Mouse (Mus musculus): Measurements from ENCODE around the gene Lins1. TPM values are rescaled to one million over a fixed set of nuclear protein-coding genes. Genes with fewer than 3 reads are reported as not detected.

Lins1 gene
- polyA plus RNA-seq, 1 experiment from 2014 or later, result 21.9 TPM

DNA sequence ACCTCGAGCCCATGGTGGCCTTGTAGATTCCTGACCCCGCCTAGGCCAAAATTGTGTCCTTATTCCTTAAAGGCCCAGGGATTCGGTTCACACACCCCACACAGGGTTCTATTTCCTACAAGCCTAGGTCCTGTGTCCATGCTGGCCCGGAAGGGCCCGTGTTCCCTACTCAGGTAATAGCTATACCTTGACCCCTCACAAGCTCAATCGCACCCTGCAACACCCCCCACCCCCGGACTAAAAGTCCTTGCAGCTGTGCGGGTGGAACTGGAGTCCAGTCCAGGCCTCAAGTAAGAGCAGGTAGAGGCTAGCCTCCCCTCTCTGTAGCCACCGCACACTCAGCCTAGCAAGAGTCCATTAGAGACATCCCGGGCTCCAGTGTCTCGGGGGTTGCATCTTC lies 44.2 kb downstream of the Lins1 start:
- ATAC-seq (ENCODE audit: low FRiP score, low read depth), result no peak
- Histone ChIP-seq H3K9me3 (no peaks in the 10 kb centered on the region), H3K27me3 (no peaks in the 10 kb centered on the region), H3K36me3 (no peaks in the 10 kb centered on the region), H3K4me3 (no peak overlapping the region), H3K27ac (replicated peaks) (no peak overlapping the region), H3K9ac (replicated peaks) (no peak overlapping the region), H3K4me2 (replicated peaks) (no peak overlapping the region), H3K4me1 (no peaks in the 10 kb centered on the region)
- WGBS, result 94% methylated on average over 11 of the region's 11 CpGs

GRCm38 (mm10) chr7:66734466-66734865 lies 44.8 kb downstream of the Lins1 start:
- WGBS, result 92% methylated on average over 4 of the region's 4 CpGs
- H3K27ac ChIP-seq (replicated peaks), result no peak overlapping the region
- no peak for ATAC-seq (ENCODE audit: low FRiP score, low read depth)
- H3K4me2 ChIP-seq (replicated peaks), result no peak overlapping the region
- no peak overlapping the region for H3K4me3 ChIP-seq
- no peak overlapping the region for H3K9ac ChIP-seq (replicated peaks)
- no peaks in the 10 kb centered on the region for H3K27me3 ChIP-seq
- H3K9me3 ChIP-seq, result no peaks in the 10 kb centered on the region
- no peaks in the 10 kb centered on the region for H3K4me1 ChIP-seq
- H3K36me3 ChIP-seq, result no peaks in the 10 kb centered on the region

DNA sequence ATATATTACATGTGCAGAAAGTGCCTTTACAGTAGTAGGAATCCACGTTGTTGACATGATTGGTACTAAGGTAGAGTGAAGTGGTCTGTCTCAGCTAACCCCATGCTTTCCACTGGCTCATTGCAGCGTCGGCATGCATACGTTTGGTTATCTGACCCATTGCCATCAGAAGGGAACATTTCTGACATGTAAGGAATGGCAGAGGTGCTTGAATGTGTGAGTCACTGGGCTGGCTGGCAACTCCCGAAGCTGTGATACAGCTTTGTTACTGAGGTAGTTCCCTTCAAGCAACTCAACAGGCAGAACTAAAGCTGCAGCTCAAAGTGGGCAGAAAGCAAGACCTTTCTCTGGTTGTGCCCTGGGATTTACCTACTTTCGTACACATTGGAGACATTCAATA lies 45.3 kb downstream of the Lins1 start:
- no peaks in the 10 kb centered on the region for H3K4me1 ChIP-seq
- H3K4me2 ChIP-seq (replicated peaks), result no peak overlapping the region
- no peak overlapping the region for H3K4me3 ChIP-seq
- H3K27ac ChIP-seq (replicated peaks), result no peak overlapping the region
- H3K9ac ChIP-seq (replicated peaks), result no peak overlapping the region
- ATAC-seq (ENCODE audit: low FRiP score, low read depth), result no peak
- WGBS, result 91% methylated on average over 6 of the region's 6 CpGs
- H3K36me3 ChIP-seq, result no peaks in the 10 kb centered on the region
- H3K27me3 ChIP-seq, result no peaks in the 10 kb centered on the region
- H3K9me3 ChIP-seq, result no peaks in the 10 kb centered on the region

DNA sequence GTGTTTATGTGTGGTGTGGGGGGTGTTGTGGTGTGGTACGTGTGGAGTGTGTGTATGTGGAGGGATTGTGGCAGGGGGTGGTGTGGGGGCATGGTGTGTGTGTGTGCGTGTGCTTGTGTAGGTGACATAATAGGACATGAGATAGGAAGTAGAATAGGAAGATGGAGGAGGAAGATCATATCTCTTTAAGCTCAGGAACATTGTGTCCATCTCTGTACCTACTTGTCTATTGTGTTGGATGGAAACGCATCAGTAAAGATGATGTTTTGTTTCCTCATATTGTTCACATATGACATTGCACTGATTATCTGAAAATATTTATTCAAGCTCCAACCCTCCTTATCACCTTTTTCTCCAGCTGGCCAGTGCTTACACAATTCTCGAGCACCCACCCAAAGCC lies 47.7 kb downstream of the Lins1 start:
- no peak overlapping the region for H3K27ac ChIP-seq (replicated peaks)
- no peaks in the 10 kb centered on the region for H3K4me1 ChIP-seq
- no peak overlapping the region for H3K4me2 ChIP-seq (replicated peaks)
- no peaks in the 10 kb centered on the region for H3K36me3 ChIP-seq
- ATAC-seq (ENCODE audit: low FRiP score, low read depth), result no peak
- no peak overlapping the region for H3K4me3 ChIP-seq
- no peak overlapping the region for H3K9ac ChIP-seq (replicated peaks)
- WGBS, result 94% methylated on average over 4 of the region's 4 CpGs
- H3K27me3 ChIP-seq, result no peaks in the 10 kb centered on the region
- H3K9me3 ChIP-seq, result no peaks in the 10 kb centered on the region

GRCm38 (mm10) chr7:66741008-66741407 lies 51.3 kb downstream of the Lins1 start:
- Histone ChIP-seq H3K27ac (replicated peaks) (no peak overlapping the region), H3K9me3 (no peaks in the 10 kb centered on the region), H3K36me3 (no peaks in the 10 kb centered on the region), H3K4me1 (no peaks in the 10 kb centered on the region), H3K27me3 (no peaks in the 10 kb centered on the region), H3K4me3 (no peak overlapping the region), H3K4me2 (replicated peaks) (no peak overlapping the region), H3K9ac (replicated peaks) (no peak overlapping the region)
- 88% methylated on average over 5 of the region's 5 CpGs for WGBS
- ATAC-seq (ENCODE audit: low FRiP score, low read depth), result no peak

DNA sequence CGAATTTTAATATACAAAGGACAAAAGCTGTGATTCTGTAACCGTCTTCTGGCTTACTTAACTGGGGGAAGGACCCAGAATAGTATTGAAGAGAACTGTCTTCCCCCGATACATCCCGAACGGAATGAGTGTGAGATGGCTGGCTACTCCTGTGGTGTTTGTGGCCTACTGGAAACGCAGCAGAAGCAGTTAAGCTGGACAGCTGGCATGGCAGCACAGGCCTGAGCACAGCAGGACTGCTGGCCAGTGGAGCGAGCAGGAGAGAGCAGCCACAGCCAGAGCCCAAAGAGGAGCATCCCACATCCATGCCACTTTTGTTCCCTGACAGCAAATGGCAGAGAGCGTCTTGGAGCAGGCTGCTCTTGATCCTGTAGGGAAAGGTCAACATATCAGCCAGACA lies 51.7 kb downstream of the Lins1 start:
- Histone ChIP-seq H3K9ac (replicated peaks) (no peak overlapping the region), H3K9me3 (no peaks in the 10 kb centered on the region), H3K4me3 (no peak overlapping the region), H3K4me2 (replicated peaks) (no peak overlapping the region), H3K36me3 (no peaks in the 10 kb centered on the region), H3K27ac (replicated peaks) (no peak overlapping the region), H3K4me1 (no peaks in the 10 kb centered on the region), H3K27me3 (no peaks in the 10 kb centered on the region)
- WGBS, result 59% methylated on average over 8 of the region's 8 CpGs
- ATAC-seq (ENCODE audit: low FRiP score, low read depth), result no peak

- Histone ChIP-seq H3K9me3 (no peaks in the 10 kb centered on the region), H3K27ac (replicated peaks) (no peak within 1 kb of the TSS), H3K4me1 (no peaks in the 10 kb centered on the region), H3K27me3 (no peaks in the 10 kb centered on the region), H3K36me3 (no peaks in the 10 kb centered on the region), H3K4me2 (replicated peaks) (no peak within 1 kb of the TSS), H3K4me3 (no peak within 1 kb of the TSS), H3K9ac (replicated peaks) (no peak within 1 kb of the TSS)
- ATAC-seq (ENCODE audit: low FRiP score, low read depth), result no peak
- WGBS, result 78% methylated on average over 9 of the region's 9 CpGs
Observed at GRCm38 (mm10) chr7:66743377-66743781, 53.7 kb downstream of the Lins1 start, which contains the start of gene Cers3. Gene Cers3 (plus strand): TSS chr7:66743504.

- ATAC-seq (ENCODE audit: low FRiP score, low read depth), result no peak
- 85% methylated on average over 7 of the region's 7 CpGs for WGBS
- Histone ChIP-seq H3K36me3 (no peaks in the 10 kb centered on the region), H3K27me3 (no peaks in the 10 kb centered on the region), H3K9me3 (no peaks in the 10 kb centered on the region), H3K4me2 (replicated peaks) (no peak overlapping the region), H3K27ac (replicated peaks) (no peak overlapping the region), H3K9ac (replicated peaks) (no peak overlapping the region), H3K4me1 (no peaks in the 10 kb centered on the region), H3K4me3 (no peak overlapping the region)
Observed at GRCm38 (mm10) chr7:66746972-66747371, 57.3 kb downstream of the Lins1 start.

DNA sequence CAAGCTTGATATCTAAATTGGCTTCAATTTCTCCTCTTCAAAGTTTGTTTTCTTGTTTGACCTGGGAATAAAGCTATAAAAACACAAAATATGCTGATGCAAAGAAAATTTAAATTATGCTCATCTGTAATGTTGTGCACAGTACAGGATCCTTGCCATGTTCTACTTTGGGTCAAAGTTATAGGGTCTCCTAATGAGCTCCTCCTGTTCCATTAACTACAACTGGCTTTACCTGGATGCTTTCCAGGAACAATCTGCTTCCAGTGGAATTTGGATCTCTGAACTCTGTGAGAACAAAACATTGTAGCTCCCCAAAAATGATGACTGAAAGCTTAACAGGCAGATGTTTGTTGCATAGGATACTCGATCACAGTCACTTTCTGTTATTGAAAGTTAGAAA lies 60.3 kb downstream of the Lins1 start:
- 96% methylated on average over 1 of the region's 1 CpGs for WGBS
- Histone ChIP-seq H3K27ac (replicated peaks) (no peak overlapping the region), H3K9me3 (no peaks in the 10 kb centered on the region), H3K27me3 (no peaks in the 10 kb centered on the region), H3K9ac (replicated peaks) (no peak overlapping the region), H3K4me2 (replicated peaks) (no peak overlapping the region), H3K4me3 (no peak overlapping the region), H3K36me3 (no peaks in the 10 kb centered on the region), H3K4me1 (no peaks in the 10 kb centered on the region)
- ATAC-seq (ENCODE audit: low FRiP score, low read depth), result no peak

DNA sequence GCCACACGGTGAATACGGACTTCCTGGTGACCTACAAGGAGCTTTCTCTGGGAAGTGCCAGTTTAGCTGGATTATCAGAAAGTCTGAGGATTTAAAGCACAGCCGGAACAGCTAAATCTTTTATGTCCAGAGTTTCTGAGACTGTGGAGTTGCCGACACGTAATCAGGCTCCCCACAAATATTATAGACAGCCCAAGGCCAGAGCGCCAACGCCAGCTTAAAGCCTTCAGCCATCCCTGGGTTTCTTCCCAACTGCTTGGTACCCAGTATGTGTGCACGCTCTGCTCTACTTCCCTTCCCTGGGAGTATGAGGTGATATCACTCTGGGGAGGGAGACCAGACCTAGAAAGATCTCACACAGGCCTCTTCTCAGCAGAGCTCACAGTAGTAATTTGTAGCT lies 64.1 kb downstream of the Lins1 start:
- Histone ChIP-seq H3K36me3 (no peaks in the 10 kb centered on the region), H3K9me3 (no peaks in the 10 kb centered on the region), H3K4me2 (replicated peaks) (no peak overlapping the region), H3K9ac (replicated peaks) (no peak overlapping the region), H3K27ac (replicated peaks) (no peak overlapping the region), H3K27me3 (no peaks in the 10 kb centered on the region), H3K4me1 (no peaks in the 10 kb centered on the region), H3K4me3 (no peak overlapping the region)
- no peak for ATAC-seq (ENCODE audit: low FRiP score, low read depth)
- WGBS, result 86% methylated on average over 8 of the region's 8 CpGs

DNA sequence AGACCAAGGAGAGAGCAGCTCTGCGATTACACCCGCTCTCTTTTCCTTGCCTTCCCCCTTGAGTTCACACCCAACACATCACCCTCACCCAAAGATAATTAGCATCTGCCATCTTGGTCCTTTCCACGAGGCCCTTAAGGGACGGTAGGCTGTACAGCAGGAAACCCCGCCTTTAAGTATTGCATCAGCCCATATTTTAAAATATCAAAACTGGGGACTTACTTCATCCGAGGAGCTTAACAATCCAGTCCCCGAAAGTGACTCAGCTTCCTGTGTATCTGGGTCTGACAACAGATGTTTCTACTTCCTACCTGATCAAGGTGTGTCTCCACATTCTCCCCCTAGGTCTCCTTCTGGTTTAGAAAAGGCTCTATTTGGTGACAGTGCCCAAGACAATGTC lies 65.9 kb downstream of the Lins1 start:
- no peak overlapping the region for H3K4me3 ChIP-seq
- H3K27me3 ChIP-seq, result no peaks in the 10 kb centered on the region
- H3K4me2 ChIP-seq (replicated peaks), result no peak overlapping the region
- H3K4me1 ChIP-seq, result no peaks in the 10 kb centered on the region
- no peak overlapping the region for H3K9ac ChIP-seq (replicated peaks)
- H3K36me3 ChIP-seq, result no peaks in the 10 kb centered on the region
- ATAC-seq (ENCODE audit: low FRiP score, low read depth), result no peak
- no peak overlapping the region for H3K27ac ChIP-seq (replicated peaks)
- no peaks in the 10 kb centered on the region for H3K9me3 ChIP-seq
- 86% methylated on average over 7 of the region's 7 CpGs for WGBS

All from midbrain, embryonic 12.5 days (tissue).